Mouse (Mus musculus): Measurements from ENCODE around the gene Slc25a30. TPM values are rescaled to one million over a fixed set of nuclear protein-coding genes. Genes with fewer than 3 reads are reported as not detected.

The Slc25a30 gene
- polyA plus RNA-seq, 1 experiment: 13.0 TPM

DNA sequence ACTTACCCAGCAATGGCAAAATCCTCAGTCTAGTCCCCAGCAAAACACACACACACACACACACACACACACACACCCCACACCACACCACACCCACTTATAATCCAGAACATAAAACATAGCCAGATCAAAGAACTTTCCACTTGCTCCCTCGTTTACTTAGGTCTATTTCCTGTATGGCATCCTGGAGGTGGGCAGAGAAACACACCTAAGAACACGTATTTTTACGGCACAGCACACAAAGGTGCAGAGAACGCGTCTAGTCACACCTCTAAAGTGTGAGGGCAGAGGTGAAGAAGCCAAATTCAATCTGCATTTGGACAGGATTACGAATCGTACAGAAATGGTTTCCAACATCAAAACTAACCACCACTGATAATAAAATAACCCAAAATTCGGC is 33.6 kb downstream of the Slc25a30 start:
- no peaks in the 10 kb centered on the region for H3K36me3 ChIP-seq (ENCODE audit: control insufficient read depth, insufficient read depth)
- TF ChIP-seq MYOG (IDR thresholded peaks at IDR 0.05; ENCODE audit: control insufficient read depth in 1 of 3, insufficient read depth in 1 of 3, insufficient read length in 2 of 3, low read depth in 2 of 3): no peak
- TF ChIP-seq CEBPB (IDR thresholded peaks at IDR 0.05; ENCODE audit: insufficient read depth, poor library complexity, severe bottlenecking): no peak
- no peak for TF ChIP-seq REST (IDR thresholded peaks at IDR 0.05; ENCODE audit: insufficient read depth, insufficient read length)
- TF ChIP-seq E2F4 (IDR thresholded peaks at IDR 0.05; ENCODE audit: insufficient read depth): no peak
- no peak for TF ChIP-seq TCF12 (IDR thresholded peaks at IDR 0.05; ENCODE audit: insufficient read depth, poor library complexity, severe bottlenecking)
- no peak for TF ChIP-seq POLR2A (IDR thresholded peaks at IDR 0.05; ENCODE audit: insufficient read length, low read depth)
- no peak for TF ChIP-seq SRF (IDR thresholded peaks at IDR 0.05; ENCODE audit: control insufficient read depth, insufficient read length, low read depth)
- no peak for TF ChIP-seq MYOD1 (IDR thresholded peaks at IDR 0.05; ENCODE audit: control insufficient read depth in 1 of 3, insufficient read length in 2 of 3, low read depth in 2 of 3)
- no peak for TF ChIP-seq MAX (IDR thresholded peaks at IDR 0.05; ENCODE audit: low read depth)
- TF ChIP-seq POLR2AphosphoS2 (IDR thresholded peaks at IDR 0.05; ENCODE audit: insufficient read length, low read depth): no peak
- TF ChIP-seq USF1 (IDR thresholded peaks at IDR 0.05; ENCODE audit: low read depth): no peak
- TF ChIP-seq TCF3 (IDR thresholded peaks at IDR 0.05; ENCODE audit: insufficient read length, low read depth): no peak
- peak overlapping the region; percentile 52 for H3K4me3 ChIP-seq

GRCm38 (mm10) chr14:75751040-75751439 is 35.8 kb downstream of the Slc25a30 start:
- TF ChIP-seq SRF (IDR thresholded peaks at IDR 0.05; ENCODE audit: control insufficient read depth, insufficient read length, low read depth): no peak
- no peak for TF ChIP-seq TCF12 (IDR thresholded peaks at IDR 0.05; ENCODE audit: insufficient read depth, poor library complexity, severe bottlenecking)
- no peak for TF ChIP-seq E2F4 (IDR thresholded peaks at IDR 0.05; ENCODE audit: insufficient read depth)
- no peak for TF ChIP-seq MYOD1 (IDR thresholded peaks at IDR 0.05; ENCODE audit: control insufficient read depth in 1 of 3, insufficient read length in 2 of 3, low read depth in 2 of 3)
- no peak for TF ChIP-seq POLR2A (IDR thresholded peaks at IDR 0.05; ENCODE audit: insufficient read length, low read depth)
- no peak for TF ChIP-seq MAX (IDR thresholded peaks at IDR 0.05; ENCODE audit: low read depth)
- TF ChIP-seq CEBPB (IDR thresholded peaks at IDR 0.05; ENCODE audit: insufficient read depth, poor library complexity, severe bottlenecking): no peak
- no peak for TF ChIP-seq USF1 (IDR thresholded peaks at IDR 0.05; ENCODE audit: low read depth)
- no peak for TF ChIP-seq REST (IDR thresholded peaks at IDR 0.05; ENCODE audit: insufficient read depth, insufficient read length)
- TF ChIP-seq TCF3 (IDR thresholded peaks at IDR 0.05; ENCODE audit: insufficient read length, low read depth): no peak
- TF ChIP-seq MYOG (IDR thresholded peaks at IDR 0.05; ENCODE audit: control insufficient read depth in 1 of 3, insufficient read depth in 1 of 3, insufficient read length in 2 of 3, low read depth in 2 of 3): no peak
- H3K27me3 ChIP-seq (ENCODE audit: control insufficient read depth, insufficient read depth, insufficient read length): no peaks in the 10 kb centered on the region
- H3K36me3 ChIP-seq (ENCODE audit: control insufficient read depth, insufficient read depth): peaks cover 4% of the 10 kb centered on the region
- H3K79me2 ChIP-seq (ENCODE audit: control insufficient read depth, insufficient read depth): peaks cover 72% of the 10 kb centered on the region
- no peak overlapping the region for H3K4me3 ChIP-seq
- H3ac ChIP-seq (ENCODE audit: control insufficient read depth, insufficient read length): no peak overlapping the region
- no peak overlapping the region for H3K4me2 ChIP-seq (ENCODE audit: low read depth)

More for the DNA sequence above, 33.6 kb downstream of the Slc25a30 start:
- peak overlapping the region; percentile 94 for H3K4me2 ChIP-seq (ENCODE audit: low read depth)
- H3ac ChIP-seq (ENCODE audit: control insufficient read depth, insufficient read length): peak overlapping the region; percentile 56
- no peaks in the 10 kb centered on the region for H3K27me3 ChIP-seq (ENCODE audit: control insufficient read depth, insufficient read depth, insufficient read length)
- peaks cover 57% of the 10 kb centered on the region for H3K79me2 ChIP-seq (ENCODE audit: control insufficient read depth, insufficient read depth)

DNA sequence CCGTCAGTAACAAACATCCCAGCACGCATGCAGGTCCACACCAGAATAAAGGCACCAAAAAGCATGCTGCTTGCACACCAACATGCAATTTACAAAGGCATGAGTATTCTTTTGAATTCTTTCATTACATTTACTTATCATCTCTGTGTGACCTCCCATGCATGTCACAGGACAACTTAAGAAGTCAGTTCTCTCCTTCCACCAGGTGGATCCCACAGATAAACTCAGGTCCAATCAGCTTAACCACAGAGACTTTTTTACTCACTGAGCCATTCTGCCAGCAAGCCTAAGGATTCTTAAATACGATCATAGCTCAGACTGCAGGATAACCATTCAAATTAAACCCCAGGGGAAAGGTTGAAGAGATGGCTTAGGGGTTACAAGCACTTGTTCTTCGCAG is 37.7 kb downstream of the Slc25a30 start:
- Histone ChIP-seq H3ac (ENCODE audit: control insufficient read depth, insufficient read length) (no peak overlapping the region), H3K79me2 (ENCODE audit: control insufficient read depth, insufficient read depth) (peaks cover 72% of the 10 kb centered on the region), H3K4me3 (no peak overlapping the region), H3K36me3 (ENCODE audit: control insufficient read depth, insufficient read depth) (peaks cover 12% of the 10 kb centered on the region), H3K4me2 (ENCODE audit: low read depth) (no peak overlapping the region), H3K27me3 (ENCODE audit: control insufficient read depth, insufficient read depth, insufficient read length) (no peaks in the 10 kb centered on the region)
- TF ChIP-seq REST (IDR thresholded peaks at IDR 0.05; ENCODE audit: insufficient read depth, insufficient read length) (no peak), E2F4 (IDR thresholded peaks at IDR 0.05; ENCODE audit: insufficient read depth) (no peak), MAX (IDR thresholded peaks at IDR 0.05; ENCODE audit: low read depth) (no peak), CEBPB (IDR thresholded peaks at IDR 0.05; ENCODE audit: insufficient read depth, poor library complexity, severe bottlenecking) (no peak), USF1 (IDR thresholded peaks at IDR 0.05; ENCODE audit: low read depth) (no peak), POLR2A (IDR thresholded peaks at IDR 0.05; ENCODE audit: insufficient read length, low read depth) (no peak), MYOG (IDR thresholded peaks at IDR 0.05; ENCODE audit: control insufficient read depth in 1 of 3, insufficient read depth in 1 of 3, insufficient read length in 2 of 3, low read depth in 2 of 3) (no peak)

GRCm38 (mm10) chr14:75747960-75748359 is 38.9 kb downstream of the Slc25a30 start:
- no peak overlapping the region for H3ac ChIP-seq (ENCODE audit: control insufficient read depth, insufficient read length)
- no peak overlapping the region for H3K4me2 ChIP-seq (ENCODE audit: low read depth)
- H3K79me2 ChIP-seq (ENCODE audit: control insufficient read depth, insufficient read depth): peaks cover 63% of the 10 kb centered on the region
- TF ChIP-seq POLR2A (IDR thresholded peaks at IDR 0.05; ENCODE audit: insufficient read length, low read depth): no peak
- TF ChIP-seq CEBPB (IDR thresholded peaks at IDR 0.05; ENCODE audit: insufficient read depth, poor library complexity, severe bottlenecking): no peak
- TF ChIP-seq E2F4 (IDR thresholded peaks at IDR 0.05; ENCODE audit: insufficient read depth): no peak
- no peak for TF ChIP-seq REST (IDR thresholded peaks at IDR 0.05; ENCODE audit: insufficient read depth, insufficient read length)
- TF ChIP-seq POLR2AphosphoS2 (IDR thresholded peaks at IDR 0.05; ENCODE audit: insufficient read length, low read depth): no peak
- no peak for TF ChIP-seq MYOD1 (IDR thresholded peaks at IDR 0.05; ENCODE audit: control insufficient read depth in 1 of 3, insufficient read length in 2 of 3, low read depth in 2 of 3)
- no peak for TF ChIP-seq MAX (IDR thresholded peaks at IDR 0.05; ENCODE audit: low read depth)
- no peak for TF ChIP-seq TCF12 (IDR thresholded peaks at IDR 0.05; ENCODE audit: insufficient read depth, poor library complexity, severe bottlenecking)
- H3K27me3 ChIP-seq (ENCODE audit: control insufficient read depth, insufficient read depth, insufficient read length): no peaks in the 10 kb centered on the region
- H3K4me3 ChIP-seq: no peak overlapping the region
- peaks cover 19% of the 10 kb centered on the region for H3K36me3 ChIP-seq (ENCODE audit: control insufficient read depth, insufficient read depth)

DNA sequence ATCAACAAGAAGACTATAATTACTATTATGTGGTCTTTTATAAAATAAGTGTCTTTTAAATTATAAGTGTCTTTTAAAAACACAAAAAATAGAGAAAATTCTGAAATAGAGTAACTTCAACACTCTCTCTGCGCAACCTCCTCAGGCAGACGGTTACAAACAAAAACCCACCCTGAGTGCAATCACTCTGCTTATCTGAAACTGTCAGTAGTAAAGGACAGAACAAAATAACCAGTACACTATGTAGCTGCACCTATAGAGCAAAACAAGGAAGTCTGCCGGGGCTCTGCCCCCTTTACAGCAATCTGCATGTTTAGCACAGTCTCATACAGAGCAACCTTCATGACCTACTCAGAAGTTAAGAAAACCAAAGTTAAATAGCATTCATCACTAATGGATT is 44.9 kb downstream of the Slc25a30 start:
- H3K4me3 ChIP-seq: no peak overlapping the region
- H3K79me2 ChIP-seq (ENCODE audit: control insufficient read depth, insufficient read depth): peaks cover 4% of the 10 kb centered on the region
- H3ac ChIP-seq (ENCODE audit: control insufficient read depth, insufficient read length): no peak overlapping the region
- H3K36me3 ChIP-seq (ENCODE audit: control insufficient read depth, insufficient read depth): peaks cover 70% of the 10 kb centered on the region
- no peak overlapping the region for H3K4me2 ChIP-seq (ENCODE audit: low read depth)
- TF ChIP-seq E2F4 (IDR thresholded peaks at IDR 0.05; ENCODE audit: insufficient read depth) (no peak), USF1 (IDR thresholded peaks at IDR 0.05; ENCODE audit: low read depth) (no peak), MAX (IDR thresholded peaks at IDR 0.05; ENCODE audit: low read depth) (no peak), CEBPB (IDR thresholded peaks at IDR 0.05; ENCODE audit: insufficient read depth, poor library complexity, severe bottlenecking) (no peak), POLR2AphosphoS2 (IDR thresholded peaks at IDR 0.05; ENCODE audit: insufficient read length, low read depth) (no peak), TCF3 (IDR thresholded peaks at IDR 0.05; ENCODE audit: insufficient read length, low read depth) (no peak)
- H3K27me3 ChIP-seq (ENCODE audit: control insufficient read depth, insufficient read depth, insufficient read length): no peaks in the 10 kb centered on the region

Data from myocyte (in vitro differentiated cells).